Mouse (Mus musculus) stomach, embryonic 14.5 days (tissue): ENCODE data around the gene Olfr1287. TPM values are rescaled to one million over a fixed set of nuclear protein-coding genes. Genes with fewer than 3 reads are reported as not detected.

Source experiments
- ATAC-seq: fragments of 200-750 bp; cut with Nextera tagmentation; 2 replicates; pipeline ENCODE4 v1.8.0; 2017; ENCODE audit warnings: low read depth, moderate TSS enrichment; ENCODE audit not compliant: insufficient number of reproducible peaks, insufficient read depth, low FRiP score
- H3K27ac ChIP-seq: fragments of 300-500 bp; sonication (generic); 2 replicates; pipeline ENCODE4 v1.5.1; 2014; ENCODE audit warnings: mild to moderate bottlenecking, low read length, moderate library complexity, mixed read lengths
- H3K27me3 ChIP-seq: fragments of 300-500 bp; sonication (generic); 2 replicates; pipeline ENCODE4 v1.6.1; 2014; ENCODE audit warnings: low read length, control low read depth, mixed read lengths; ENCODE audit not compliant: control insufficient read depth, insufficient read depth
- H3K36me3 ChIP-seq: fragments of 300-500 bp; sonication (generic); 2 replicates; pipeline ENCODE4 v1.6.1; 2014; ENCODE audit warnings: mild to moderate bottlenecking, control low read depth, low read length, moderate library complexity, mixed read lengths; ENCODE audit not compliant: control insufficient read depth, insufficient read depth
- H3K4me1 ChIP-seq: fragments of 300-500 bp; sonication (generic); 2 replicates; pipeline ENCODE4 v1.6.1; 2014; ENCODE audit warnings: low read length, control low read depth, mixed read lengths; ENCODE audit not compliant: control insufficient read depth, insufficient read depth
- H3K4me2 ChIP-seq: fragments of 300-500 bp; sonication (generic); replicated peaks from 2 replicates; pipeline ENCODE4 v1.6.1; 2014; ENCODE audit warnings: low read depth, low read length, control low read depth
- H3K4me3 ChIP-seq: fragments of 300-500 bp; sonication (generic); 2 replicates; pipeline ENCODE4 v1.5.1; 2014; ENCODE audit warnings: low read depth, low read length, control low read depth
- H3K9ac ChIP-seq: fragments of 300-500 bp; sonication (generic); replicated peaks from 2 replicates; pipeline ENCODE4 v1.6.1; 2014; ENCODE audit warnings: low read depth, mild to moderate bottlenecking, control low read depth, low read length, moderate library complexity, mixed read lengths
- H3K9me3 ChIP-seq: fragments of 300-500 bp; sonication (generic); 2 replicates; pipeline ENCODE4 v1.6.1; 2016; ENCODE audit warnings: low read depth, low read length, control low read depth; ENCODE audit not compliant: control insufficient read depth
- WGBS: fragments of 180-500 bp; shearing (Covaris S2); extraction: QIAGEN DNeasy Blood & Tissue Kit; methylation state at CpG from one replicate; pipeline ENCODE4 v1.1.7; 2014; 5-methylcytosine and 5-hydroxymethylcytosine counted together
- polyA plus RNA-seq: library from polyadenylated mRNA; unstranded; fragments of >200 nt; fragmentation: Nextera tagmentation; extraction: Ambion mirVana; gene quantifications from 2 replicates; pipeline ENCODE4 v1.2.1, GENCODE M21; 2014

Gene Olfr1287
- not detected in 2 replicates for polyA plus RNA-seq

GRCm38 (mm10) chr2:111448842-111449241 is at the start of gene Olfr1287:
Gene Olfr1287, plus strand, starts transcription at chr2:111449142.
- no peak for ATAC-seq
- Histone ChIP-seq H3K27ac (no peak within 1 kb of the TSS), H3K4me3 (no peak within 1 kb of the TSS), H3K4me1 (no peaks in the 10 kb centered on the region), H3K9ac (no peak within 1 kb of the TSS), H3K36me3 (no peaks in the 10 kb centered on the region), H3K9me3 (no peaks in the 10 kb centered on the region), H3K27me3 (no peaks in the 10 kb centered on the region), H3K4me2 (no peak within 1 kb of the TSS)
- WGBS = 69% methylated on average over 1 of the region's 1 CpGs

- Histone ChIP-seq H3K9ac (no peak within 1 kb of the TSS), H3K27me3 (no peaks in the 10 kb centered on the region), H3K27ac (no peak within 1 kb of the TSS), H3K36me3 (no peaks in the 10 kb centered on the region), H3K9me3 (no peaks in the 10 kb centered on the region), H3K4me1 (no peaks in the 10 kb centered on the region), H3K4me3 (no peak within 1 kb of the TSS), H3K4me2 (no peak within 1 kb of the TSS)
- no peak for ATAC-seq
- WGBS = 60% methylated on average over 1 of the region's 1 CpGs
Measured at GRCm38 (mm10) chr2:111422931-111423330, 26.0 kb upstream of the Olfr1287 start, which contains the start of gene Olfr1286. Gene Olfr1286, minus strand, starts transcription at chr2:111423115.

- 93% methylated on average over 1 of the region's 1 CpGs for WGBS
- Histone ChIP-seq H3K9me3 (no peaks in the 10 kb centered on the region), H3K4me2 (no peak within 1 kb of the TSS), H3K27me3 (no peaks in the 10 kb centered on the region), H3K4me3 (no peak within 1 kb of the TSS), H3K4me1 (no peaks in the 10 kb centered on the region), H3K27ac (no peak within 1 kb of the TSS), H3K9ac (no peak within 1 kb of the TSS), H3K36me3 (no peaks in the 10 kb centered on the region)
- ATAC-seq = no peak
Measured at GRCm38 (mm10) chr2:111473801-111474200, 24.9 kb downstream of the Olfr1287 start, which contains the start of gene Olfr1288. Gene Olfr1288, plus strand, starts transcription at chr2:111474101.

- H3K9ac ChIP-seq = no peak within 1 kb of the TSS
- no peaks in the 10 kb centered on the region for H3K27me3 ChIP-seq
- H3K4me2 ChIP-seq = no peak within 1 kb of the TSS
- H3K4me1 ChIP-seq = no peaks in the 10 kb centered on the region
- ATAC-seq = no peak
- H3K36me3 ChIP-seq = no peaks in the 10 kb centered on the region
- H3K9me3 ChIP-seq = no peaks in the 10 kb centered on the region
- WGBS = 64% methylated on average over 1 of the region's 1 CpGs
- no peak within 1 kb of the TSS for H3K4me3 ChIP-seq
- H3K27ac ChIP-seq = no peak within 1 kb of the TSS
Measured at GRCm38 (mm10) chr2:111480519-111480918, 31.6 kb downstream of the Olfr1287 start, which contains the start of gene Olfr1289. Gene Olfr1289, plus strand, starts transcription at chr2:111480819.

- Histone ChIP-seq H3K4me1 (no peaks in the 10 kb centered on the region), H3K36me3 (no peaks in the 10 kb centered on the region), H3K27ac (no peak within 1 kb of the TSS), H3K4me2 (no peak within 1 kb of the TSS), H3K27me3 (no peaks in the 10 kb centered on the region), H3K4me3 (no peak within 1 kb of the TSS), H3K9me3 (no peaks in the 10 kb centered on the region), H3K9ac (no peak within 1 kb of the TSS)
- ATAC-seq = no peak
- WGBS = 77% methylated on average over 5 of the region's 5 CpGs
Measured at GRCm38 (mm10) chr2:111493729-111494128, 44.8 kb downstream of the Olfr1287 start, which contains the start of gene Olfr1290. Gene Olfr1290, minus strand, starts transcription at chr2:111493829.

GRCm38 (mm10) chr2:111496880-111497279 is 47.9 kb downstream of the Olfr1287 start, which contains the start of gene Olfr1291-ps1:
Gene Olfr1291-ps1, plus strand, starts transcription at chr2:111497180.
- Histone ChIP-seq H3K27me3 (no peaks in the 10 kb centered on the region), H3K36me3 (no peaks in the 10 kb centered on the region), H3K9me3 (no peaks in the 10 kb centered on the region), H3K4me3 (no peak within 1 kb of the TSS), H3K27ac (no peak within 1 kb of the TSS), H3K4me2 (no peak within 1 kb of the TSS), H3K4me1 (no peaks in the 10 kb centered on the region), H3K9ac (no peak within 1 kb of the TSS)
- no peak for ATAC-seq
- WGBS = 89% methylated on average over 3 of the region's 3 CpGs

Other genes starting within 250 kb of the Olfr1287 start
- gene 4930430A15Rik, start 219.5 kb upstream of the Olfr1287 start, polyA plus RNA-seq = not detected in 2 replicates
- gene Olfr1275, start 213.9 kb upstream of the Olfr1287 start, polyA plus RNA-seq = not detected in 2 replicates
- gene Olfr1276, start 194.6 kb upstream of the Olfr1287 start, polyA plus RNA-seq = not detected in 2 replicates
- not detected in 2 replicates for gene Olfr1277, start 175.0 kb upstream of the Olfr1287 start, polyA plus RNA-seq
- gene Olfr1278, start 159.0 kb upstream of the Olfr1287 start, polyA plus RNA-seq = not detected in 2 replicates
- not detected in 2 replicates for gene Olfr1279, start 148.5 kb upstream of the Olfr1287 start, polyA plus RNA-seq
- not detected in 2 replicates for gene Olfr1280, start 135.1 kb upstream of the Olfr1287 start, polyA plus RNA-seq
- gene Olfr1281, start 122.6 kb upstream of the Olfr1287 start, polyA plus RNA-seq = not detected in 2 replicates
- gene Olfr1282, start 113.1 kb upstream of the Olfr1287 start, polyA plus RNA-seq = not detected in 2 replicates
- gene Olfr1283, start 82.4 kb upstream of the Olfr1287 start, polyA plus RNA-seq = not detected in 2 replicates
- gene Olfr1284, start 73.6 kb upstream of the Olfr1287 start, polyA plus RNA-seq = not detected in 2 replicates
- not detected in 2 replicates for gene Olfr1286, start 26.0 kb upstream of the Olfr1287 start, polyA plus RNA-seq
- not detected in 2 replicates for gene Olfr1288, start 25.0 kb downstream of the Olfr1287 start, polyA plus RNA-seq
- gene Olfr1289, start 31.7 kb downstream of the Olfr1287 start, polyA plus RNA-seq = not detected in 2 replicates
- not detected in 2 replicates for gene Olfr1290, start 44.7 kb downstream of the Olfr1287 start, polyA plus RNA-seq
- gene Olfr1291-ps1, start 48.0 kb downstream of the Olfr1287 start, polyA plus RNA-seq = not detected in 2 replicates
- gene Olfr1293-ps, start 76.1 kb downstream of the Olfr1287 start, polyA plus RNA-seq = not detected in 2 replicates
- not detected in 2 replicates for gene Olfr1294, start 91.1 kb downstream of the Olfr1287 start, polyA plus RNA-seq
- gene Olfr1295, start 120.5 kb downstream of the Olfr1287 start, polyA plus RNA-seq = not detected in 2 replicates
- not detected in 2 replicates for gene Olfr1297, start 177.4 kb downstream of the Olfr1287 start, polyA plus RNA-seq
- gene Olfr1298, start 200.1 kb downstream of the Olfr1287 start, polyA plus RNA-seq = not detected in 2 replicates
- not detected in 2 replicates for gene Olfr1299, start 212.3 kb downstream of the Olfr1287 start, polyA plus RNA-seq